Mouse (Mus musculus) limb, embryonic 13.5 days (tissue): Measurements from ENCODE around the gene Tspan9. TPM values are rescaled to one million over a fixed set of nuclear protein-coding genes. Genes with fewer than 3 reads are reported as not detected.

Experiments
- ATAC-seq: fragments of 200-750 bp; cut with Nextera tagmentation; 2 replicates; pipeline ENCODE4 v1.8.0; 2017; ENCODE audit warnings: low read depth, moderate number of reproducible peaks, moderate TSS enrichment; ENCODE audit not compliant: low FRiP score
- H3K27ac ChIP-seq: fragments of 300-500 bp; sonication (generic); 2 replicates; pipeline ENCODE4 v1.5.1; 2015; ENCODE audit warnings: inconsistent platforms, mild to moderate bottlenecking, moderate library complexity
- H3K27me3 ChIP-seq: fragments of 300-500 bp; sonication (generic); 2 replicates; pipeline ENCODE4 v1.6.1; 2015; ENCODE audit warnings: mild to moderate bottlenecking, inconsistent platforms
- H3K36me3 ChIP-seq: fragments of 300-500 bp; sonication (generic); 2 replicates; pipeline ENCODE4 v1.6.1; 2015; ENCODE audit warnings: inconsistent platforms, mild to moderate bottlenecking, moderate library complexity
- H3K4me1 ChIP-seq: fragments of 300-500 bp; sonication (generic); 2 replicates; pipeline ENCODE4 v1.6.1; 2015; ENCODE audit warnings: inconsistent platforms
- H3K4me2 ChIP-seq: fragments of 300-500 bp; sonication (generic); replicated peaks from 2 replicates; pipeline ENCODE4 v1.6.1; 2015; ENCODE audit warnings: inconsistent platforms, mild to moderate bottlenecking, moderate library complexity
- H3K4me3 ChIP-seq: fragments of 300-500 bp; sonication (generic); 2 replicates; pipeline ENCODE4 v1.5.1; 2015; ENCODE audit warnings: moderate library complexity, mild to moderate bottlenecking, inconsistent platforms
- H3K9ac ChIP-seq: fragments of 300-500 bp; sonication (generic); 2 replicates; pipeline ENCODE4 v1.6.1; 2015; ENCODE audit warnings: mild to moderate bottlenecking, inconsistent platforms
- H3K9me3 ChIP-seq: fragments of 300-500 bp; sonication (generic); 2 replicates; pipeline ENCODE4 v1.6.1; 2016; ENCODE audit warnings: inconsistent platforms
- WGBS: fragments of 180-500 bp; shearing (Covaris S2); methylation state at CpG from one replicate; pipeline ENCODE4 v1.1.7; 2015; 5-methylcytosine and 5-hydroxymethylcytosine counted together
- polyA plus RNA-seq: library from polyadenylated mRNA; unstranded; fragments of >200 nt; fragmentation: Nextera tagmentation; extraction: Ambion mirVana; gene quantifications from 2 replicates; pipeline ENCODE4 v1.2.1, GENCODE M21; 2015

Tspan9 gene
- polyA plus RNA-seq, 1 experiment from 2014 or later = 125 TPM

DNA sequence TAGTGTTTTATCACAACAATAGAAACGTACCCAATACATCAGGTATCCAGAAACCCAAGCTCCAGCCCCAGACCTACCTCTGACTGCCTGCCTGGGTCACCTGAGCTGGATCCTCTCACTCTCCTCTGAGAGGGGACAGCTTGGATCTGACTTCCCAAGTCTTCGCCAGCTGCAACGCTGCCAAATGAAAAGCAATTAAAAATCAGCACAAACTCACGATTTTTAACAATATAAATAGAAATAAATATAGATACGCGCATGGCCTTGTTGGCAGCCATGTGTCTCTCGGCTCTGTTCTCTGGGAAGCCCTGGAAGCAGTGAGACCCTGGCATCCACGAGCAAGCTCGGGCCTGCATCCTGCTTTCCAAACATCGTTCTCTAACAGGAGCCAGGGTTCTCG lies 60.1 kb downstream of the Tspan9 start:
- no peak for ATAC-seq

DNA sequence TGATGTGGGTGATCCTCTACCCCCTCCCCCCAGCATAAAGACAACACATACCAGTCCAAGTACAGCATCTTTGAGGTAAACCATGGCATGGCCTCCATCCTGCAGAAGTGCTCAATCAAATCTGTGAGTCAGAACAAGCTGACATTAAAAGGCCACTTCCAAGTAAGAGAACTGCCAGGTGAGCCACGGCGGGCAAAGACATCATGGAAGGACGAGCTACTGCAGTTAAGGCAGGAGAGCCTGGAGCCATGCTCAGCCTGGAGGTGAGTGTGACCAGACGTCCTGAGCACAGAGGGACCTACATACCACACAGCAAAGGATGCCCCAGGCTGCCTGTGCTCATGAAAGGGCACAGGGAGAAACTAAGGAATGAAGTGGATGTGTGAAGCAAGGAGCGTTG lies 61.6 kb downstream of the Tspan9 start:
- Histone ChIP-seq H3K4me1 (peaks cover 65% of the 10 kb centered on the region), H3K4me2 (no peak overlapping the region), H3K9me3 (no peaks in the 10 kb centered on the region), H3K36me3 (peaks cover 3% of the 10 kb centered on the region; the same call in 1 of the 2 replicates), H3K27ac (no peak overlapping the region), H3K9ac (no peak overlapping the region), H3K27me3 (no peaks in the 10 kb centered on the region), H3K4me3 (no peak overlapping the region)
- WGBS = 86% methylated on average over 5 of the region's 5 CpGs
- no peak for ATAC-seq

More for the DNA sequence above, 60.1 kb downstream of the Tspan9 start:
- WGBS = 83% methylated on average over 11 of the region's 11 CpGs
- 0 out of 2 replicates have a peak, but pooled peaks cover 3% of the 10 kb centered on the region for H3K36me3 ChIP-seq
- no peaks in the 10 kb centered on the region for H3K9me3 ChIP-seq
- H3K4me2 ChIP-seq = no peak overlapping the region
- H3K27ac ChIP-seq = no peak overlapping the region
- no peaks in the 10 kb centered on the region for H3K27me3 ChIP-seq
- peaks cover 65% of the 10 kb centered on the region for H3K4me1 ChIP-seq
- no peak overlapping the region for H3K9ac ChIP-seq
- H3K4me3 ChIP-seq = no peak overlapping the region

DNA sequence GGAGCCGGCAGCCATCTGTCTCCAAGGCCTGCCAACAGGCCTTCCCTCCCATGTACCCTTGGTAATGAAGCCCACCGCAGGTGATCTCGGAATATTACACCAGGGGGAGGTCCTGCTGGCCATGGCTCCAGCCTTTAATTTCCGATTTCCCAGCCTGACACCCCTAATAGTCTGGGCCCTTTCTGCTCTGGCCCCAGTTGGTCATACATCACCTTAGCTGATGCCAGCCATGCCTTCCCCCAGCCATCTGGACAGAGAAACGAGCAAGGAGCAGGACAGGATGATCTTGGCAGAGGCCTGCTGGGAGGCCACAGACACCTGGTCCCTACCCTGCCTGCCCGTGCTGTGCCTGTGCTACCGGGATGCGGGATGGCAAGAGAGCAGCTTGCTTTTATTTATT lies 62.1 kb downstream of the Tspan9 start:
- H3K27ac ChIP-seq = no peak overlapping the region
- no peak for ATAC-seq
- no peak overlapping the region for H3K9ac ChIP-seq
- H3K4me2 ChIP-seq = no peak overlapping the region
- H3K36me3 ChIP-seq = peaks cover 3% of the 10 kb centered on the region; the same call in 1 of the 2 replicates
- no peak overlapping the region for H3K4me3 ChIP-seq
- peaks cover 65% of the 10 kb centered on the region for H3K4me1 ChIP-seq
- no peaks in the 10 kb centered on the region for H3K27me3 ChIP-seq
- H3K9me3 ChIP-seq = no peaks in the 10 kb centered on the region
- 69% methylated on average over 8 of the region's 8 CpGs for WGBS

DNA sequence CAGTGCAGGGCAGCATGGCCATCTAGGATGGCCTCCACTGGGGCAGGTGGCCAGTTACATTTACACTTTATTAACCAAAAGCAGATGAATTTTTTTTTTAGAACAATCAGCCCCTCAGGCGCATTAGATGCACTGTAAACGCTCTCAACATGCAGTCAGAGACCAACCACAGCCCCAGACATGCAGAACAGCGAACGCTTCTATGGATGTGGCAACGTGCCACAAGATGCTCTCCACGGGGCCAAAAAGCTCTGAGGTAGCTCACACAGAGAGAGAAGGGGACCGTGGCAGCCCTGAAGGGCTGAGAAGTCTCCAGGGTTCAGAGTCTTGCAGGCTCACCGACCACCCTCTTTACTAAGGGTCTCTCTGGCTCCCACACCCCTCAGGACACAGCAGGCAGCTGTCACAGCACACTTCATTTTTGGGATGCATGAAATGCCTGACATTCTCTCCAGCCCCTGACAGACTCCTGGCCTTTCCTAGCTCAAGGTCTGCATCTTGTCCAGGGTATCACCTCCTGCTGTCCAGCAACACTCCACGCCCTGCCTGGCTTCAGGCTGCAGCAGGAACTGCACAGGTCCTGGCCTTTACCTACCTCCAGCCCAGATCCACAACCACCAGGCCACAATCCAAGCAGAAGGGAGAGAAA lies 63.7 kb downstream of the Tspan9 start:
- ATAC-seq = no peak
- Histone ChIP-seq H3K27me3 (no peaks in the 10 kb centered on the region), H3K4me1 (peaks cover 70% of the 10 kb centered on the region), H3K4me3 (no peak overlapping the region), H3K36me3 (peaks cover 3% of the 10 kb centered on the region; the same call in 1 of the 2 replicates), H3K4me2 (no peak overlapping the region), H3K9me3 (no peaks in the 10 kb centered on the region), H3K27ac (peak overlapping the region; percentile 61; the same call in 1 of the 2 replicates), H3K9ac (no peak overlapping the region)
- 47% methylated on average over 9 of the region's 9 CpGs for WGBS

DNA sequence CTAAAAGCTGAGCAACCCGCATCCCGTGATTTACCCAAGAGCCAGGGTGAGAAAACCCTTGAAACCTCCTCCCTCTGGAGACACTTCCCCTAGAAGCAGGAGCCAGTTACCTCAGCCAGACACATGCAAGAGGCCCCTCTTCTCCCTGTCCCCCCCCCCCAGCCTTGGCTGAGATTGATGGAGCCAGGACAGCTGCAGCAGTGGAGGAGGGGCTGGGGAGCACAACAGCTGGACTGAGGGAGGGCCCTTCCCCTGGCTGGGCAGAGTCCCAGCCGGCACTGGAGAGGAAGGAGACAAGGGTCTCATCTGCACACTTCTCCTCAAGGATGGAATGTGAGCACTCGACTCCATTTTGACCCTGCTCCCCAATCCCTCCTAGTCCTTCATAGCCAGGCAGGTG lies 64.9 kb downstream of the Tspan9 start:
- ATAC-seq = peak; percentile 64
- H3K36me3 ChIP-seq = peaks cover 3% of the 10 kb centered on the region; the same call in 1 of the 2 replicates
- no peak overlapping the region for H3K4me2 ChIP-seq
- no peaks in the 10 kb centered on the region for H3K9me3 ChIP-seq
- H3K4me1 ChIP-seq = peaks cover 74% of the 10 kb centered on the region
- peak overlapping the region; percentile 83 for H3K27ac ChIP-seq
- no peaks in the 10 kb centered on the region for H3K27me3 ChIP-seq
- H3K4me3 ChIP-seq = no peak overlapping the region
- WGBS = 39% methylated on average over 3 of the region's 4 CpGs
- H3K9ac ChIP-seq = no peak overlapping the region

DNA sequence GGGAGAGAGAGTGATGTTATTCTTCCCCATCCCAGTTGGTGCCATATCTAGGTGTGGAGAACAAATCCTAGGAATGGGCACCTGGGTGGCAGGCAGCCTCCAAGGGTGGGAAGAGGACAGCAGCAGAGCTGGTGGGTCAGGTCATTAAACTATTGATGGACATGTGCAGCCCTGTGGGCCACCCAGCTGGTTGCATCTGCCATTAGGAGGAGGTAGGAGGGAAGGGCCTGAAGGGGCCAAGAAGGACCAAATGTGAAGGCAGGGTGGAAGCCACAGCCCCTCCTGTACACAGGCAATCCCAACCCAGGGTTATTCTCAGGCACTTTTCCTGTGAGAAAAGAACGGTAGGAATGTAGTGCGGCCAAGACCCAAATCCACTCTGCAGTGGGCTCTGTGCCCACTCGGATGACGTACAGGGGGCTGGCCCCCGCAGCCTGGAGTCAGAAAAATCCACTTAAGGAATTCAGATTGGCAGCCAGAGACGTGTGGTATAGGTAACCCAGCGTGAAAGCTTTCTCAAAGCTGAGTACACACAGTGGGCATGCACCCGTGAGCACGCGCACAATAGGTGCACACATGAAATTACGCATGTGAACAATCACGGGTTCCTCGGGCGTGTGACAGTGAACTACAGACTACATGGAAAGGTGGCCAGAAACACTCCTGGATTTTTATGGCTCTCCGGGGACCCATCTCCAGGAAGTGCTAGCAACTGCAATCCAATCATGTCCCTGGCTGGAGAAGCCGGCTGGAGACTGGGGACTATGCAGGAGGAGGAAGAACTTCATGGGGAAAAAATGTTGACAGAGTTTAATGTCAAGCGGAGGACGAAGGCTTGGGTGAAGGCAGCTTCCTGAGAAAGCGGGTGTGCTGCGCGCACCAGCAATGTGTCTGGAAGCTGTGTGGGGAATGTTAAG lies 67.0 kb downstream of the Tspan9 start:
- ATAC-seq = peak; percentile 80

DNA sequence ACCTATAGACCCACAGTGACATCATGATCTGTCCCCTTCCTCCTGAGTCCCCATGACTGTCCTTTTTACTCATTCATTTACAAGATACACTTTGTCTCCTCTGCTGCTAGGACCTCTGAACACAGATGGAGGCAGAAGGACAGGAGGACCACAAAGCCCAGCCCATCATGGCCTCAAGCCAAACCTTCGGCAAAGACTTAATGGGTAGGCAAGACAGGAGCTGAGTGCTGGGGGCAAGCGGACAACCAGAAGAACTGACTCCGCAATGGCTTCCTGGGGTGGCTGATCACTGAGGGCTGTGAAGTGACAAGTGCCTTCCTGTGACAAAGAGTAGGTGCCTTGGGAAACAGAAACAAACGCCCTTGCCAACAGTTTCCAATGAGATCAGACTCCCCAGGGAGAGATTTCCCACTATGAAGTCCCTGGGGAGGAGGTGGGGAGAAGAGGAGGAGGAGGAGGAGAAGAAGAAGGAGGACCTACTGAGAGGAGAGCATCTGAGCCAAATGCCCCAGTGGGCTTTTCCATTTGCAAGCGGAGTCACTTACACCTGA lies 67.9 kb downstream of the Tspan9 start:
- no peak for ATAC-seq
- WGBS = 63% methylated on average over 5 of the region's 5 CpGs

More for the DNA sequence above, 67.0 kb downstream of the Tspan9 start:
- Histone ChIP-seq H3K4me2 (peak overlapping the region; percentile 41), H3K9me3 (no peaks in the 10 kb centered on the region), H3K27me3 (no peaks in the 10 kb centered on the region), H3K4me3 (no peak overlapping the region), H3K36me3 (peaks cover 3% of the 10 kb centered on the region), H3K9ac (no peak overlapping the region), H3K27ac (peak overlapping the region; percentile 83), H3K4me1 (peaks cover 76% of the 10 kb centered on the region)
- WGBS = 51% methylated on average over 21 of the region's 21 CpGs

DNA sequence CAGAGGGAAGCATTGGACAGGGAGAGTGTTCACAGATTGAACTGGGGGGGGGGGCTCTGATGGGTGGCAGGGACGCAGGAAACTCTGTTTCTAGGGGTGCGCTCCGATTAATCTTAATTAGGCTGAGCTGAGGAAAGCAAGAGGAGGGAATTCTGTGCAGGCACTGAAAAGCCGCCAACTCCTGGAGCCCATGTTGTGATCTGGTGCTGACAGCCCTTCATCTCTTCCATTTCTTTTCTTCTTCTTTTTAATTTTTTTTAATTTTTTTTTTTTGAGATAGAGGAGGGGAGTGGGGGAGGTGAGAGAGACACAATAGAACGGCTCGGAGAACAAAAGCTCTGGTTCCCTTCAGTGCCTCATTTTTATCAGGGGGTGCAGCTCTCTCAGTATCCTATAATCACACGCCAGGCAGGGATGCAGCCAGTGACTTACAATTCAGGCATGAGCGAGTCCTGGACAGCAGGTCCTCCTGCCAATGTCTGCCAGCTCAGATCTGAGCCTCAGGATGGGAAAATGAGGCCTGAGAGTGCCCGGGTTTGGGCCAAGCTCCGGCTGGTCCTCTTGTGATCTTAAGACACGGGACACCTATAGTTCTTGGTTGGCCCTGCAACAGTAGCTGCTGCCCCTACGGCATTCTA lies 72.4 kb downstream of the Tspan9 start:
- Histone ChIP-seq H3K4me2 (no peak overlapping the region), H3K27me3 (no peaks in the 10 kb centered on the region), H3K27ac (peak overlapping the region; percentile 61), H3K9ac (no peak overlapping the region), H3K4me3 (no peak overlapping the region), H3K36me3 (peaks cover 3% of the 10 kb centered on the region), H3K9me3 (no peaks in the 10 kb centered on the region), H3K4me1 (peaks cover 69% of the 10 kb centered on the region)
- WGBS = 70% methylated on average over 12 of the region's 12 CpGs
- ATAC-seq = no peak

More for the DNA sequence above, 67.9 kb downstream of the Tspan9 start:
- Histone ChIP-seq H3K9me3 (no peaks in the 10 kb centered on the region), H3K9ac (no peak overlapping the region), H3K4me1 (peaks cover 77% of the 10 kb centered on the region), H3K4me2 (no peak overlapping the region), H3K27me3 (no peaks in the 10 kb centered on the region), H3K27ac (peak overlapping the region; percentile 83), H3K4me3 (no peak overlapping the region), H3K36me3 (peaks cover 3% of the 10 kb centered on the region)

DNA sequence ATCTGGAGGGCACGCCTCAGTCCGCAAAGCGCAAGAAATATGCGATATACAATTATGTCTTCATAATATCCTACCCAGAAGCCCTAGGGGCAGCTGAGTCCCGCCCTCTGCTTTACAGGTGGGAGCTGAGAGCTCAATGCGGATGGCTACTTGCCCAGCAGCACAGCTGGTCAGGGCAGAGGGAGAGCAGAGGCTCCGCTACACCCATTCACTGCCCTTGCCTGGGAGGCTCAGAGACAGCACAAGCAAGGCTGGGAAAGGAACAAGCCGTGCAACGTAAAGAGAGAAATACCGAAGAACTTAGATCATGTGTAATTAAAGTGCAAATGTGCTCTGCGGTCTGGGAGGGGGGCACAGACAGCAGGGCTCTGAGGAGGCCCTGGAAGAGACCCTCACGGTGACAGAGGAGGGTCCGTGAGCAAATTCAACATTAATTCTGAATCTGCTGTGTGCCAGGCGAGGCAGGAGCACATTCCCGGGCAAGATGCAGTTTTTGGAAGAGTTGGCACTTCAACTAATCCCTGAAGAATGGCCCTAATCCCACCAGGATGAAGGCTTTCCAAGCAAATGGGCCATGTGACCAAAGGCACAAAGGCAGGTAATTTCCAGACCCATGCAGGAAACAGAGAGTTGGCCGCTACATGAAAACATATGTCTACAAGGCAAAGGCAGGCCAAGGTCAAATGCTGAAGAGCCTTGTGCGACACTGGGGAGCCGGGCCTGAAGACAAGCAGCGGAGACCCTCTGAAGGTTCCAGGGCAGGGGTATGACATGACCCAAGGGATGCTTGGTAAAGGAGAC lies 73.1 kb downstream of the Tspan9 start:
- peaks cover 69% of the 10 kb centered on the region for H3K4me1 ChIP-seq
- no peaks in the 10 kb centered on the region for H3K9me3 ChIP-seq
- no peaks in the 10 kb centered on the region for H3K27me3 ChIP-seq
- no peak overlapping the region for H3K9ac ChIP-seq
- no peak overlapping the region for H3K4me3 ChIP-seq
- ATAC-seq = peak; percentile 70
- H3K27ac ChIP-seq = peak overlapping the region; percentile 61
- H3K4me2 ChIP-seq = no peak overlapping the region
- peaks cover 3% of the 10 kb centered on the region; the same call in 1 of the 2 replicates for H3K36me3 ChIP-seq
- 56% methylated on average over 19 of the region's 19 CpGs for WGBS

DNA sequence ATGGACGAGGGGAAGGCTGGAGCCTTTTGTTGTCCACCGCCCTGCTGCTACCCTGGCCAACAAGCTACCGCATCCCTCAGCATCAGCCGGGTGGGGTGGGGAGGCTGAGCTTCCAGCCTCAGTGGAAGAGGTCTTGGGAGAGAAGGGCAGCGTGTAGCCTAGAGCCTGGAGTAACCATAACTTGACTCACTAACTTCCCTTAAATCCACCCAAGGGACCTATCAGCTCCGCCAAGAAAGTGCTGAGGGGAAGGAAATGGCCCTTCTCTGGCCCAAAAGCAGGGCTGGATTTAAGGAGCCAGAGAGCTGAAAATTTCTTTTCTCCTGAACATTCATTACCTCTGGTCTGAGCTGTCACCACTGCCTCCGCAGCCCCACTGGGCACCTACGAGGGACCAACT lies 75.2 kb downstream of the Tspan9 start:
- H3K9me3 ChIP-seq = no peaks in the 10 kb centered on the region
- H3K4me3 ChIP-seq = no peak overlapping the region
- no peaks in the 10 kb centered on the region for H3K27me3 ChIP-seq
- H3K4me2 ChIP-seq = no peak overlapping the region
- peaks cover 3% of the 10 kb centered on the region; the same call in 1 of the 2 replicates for H3K36me3 ChIP-seq
- peaks cover 60% of the 10 kb centered on the region for H3K4me1 ChIP-seq
- no peak for ATAC-seq
- no peak overlapping the region for H3K27ac ChIP-seq
- WGBS = 61% methylated on average over 8 of the region's 8 CpGs
- no peak overlapping the region for H3K9ac ChIP-seq

DNA sequence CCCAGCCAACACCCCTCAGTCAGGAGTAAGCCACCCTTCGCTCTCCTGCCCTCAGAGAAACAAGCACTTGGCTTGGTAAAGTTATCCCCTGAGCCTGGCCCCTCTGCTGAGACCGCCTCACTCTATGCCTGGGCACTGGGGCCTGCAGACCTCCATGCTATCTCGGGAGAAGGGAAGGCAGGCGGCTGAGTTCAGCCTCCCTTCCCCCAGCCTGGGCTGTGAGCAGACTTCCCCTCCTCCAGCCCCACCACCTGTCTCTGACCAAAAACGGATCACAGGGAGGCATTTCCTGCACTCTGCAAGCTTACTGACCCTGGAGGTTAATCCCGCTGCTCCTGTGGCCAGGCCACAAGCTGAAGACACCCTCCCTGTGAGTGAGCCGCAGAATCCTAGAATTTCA lies 77.4 kb downstream of the Tspan9 start:
- H3K9ac ChIP-seq = peak overlapping the region; percentile 55
- H3K4me1 ChIP-seq = peaks cover 55% of the 10 kb centered on the region
- no peaks in the 10 kb centered on the region for H3K9me3 ChIP-seq
- peak; percentile 29 for ATAC-seq
- H3K4me3 ChIP-seq = no peak overlapping the region
- WGBS = 14% methylated on average over 7 of the region's 7 CpGs
- H3K27ac ChIP-seq = peak overlapping the region; percentile 63; the same call in 1 of the 2 replicates
- no peaks in the 10 kb centered on the region for H3K27me3 ChIP-seq
- H3K36me3 ChIP-seq = peaks cover 9% of the 10 kb centered on the region; the same call in 1 of the 2 replicates
- H3K4me2 ChIP-seq = peak overlapping the region; percentile 27
